Mouse (Mus musculus): ENCODE results near the gene Ifitm1. TPM values are rescaled to one million over a fixed set of nuclear protein-coding genes. Genes with fewer than 3 reads are reported as not detected.
"Not testable (repeated sequence)": the region's sequence is repeated elsewhere in the genome, so short reads cannot be mapped to it uniquely, and the experiment has no call there.

The Ifitm1 gene
- total RNA-seq, 2 experiments from 2014 or later = 20.9 to 54.3 TPM

- no peak for ATAC-seq (replicated peaks; ENCODE audit: low FRiP score, low TSS enrichment, poor library complexity, severe bottlenecking)
These were observed 4.6 kb downstream of the Ifitm1 start for GRCm38 (mm10) chr7:140971479-140972171.

- ATAC-seq (replicated peaks; ENCODE audit: low FRiP score, low TSS enrichment, poor library complexity, severe bottlenecking) = no peak
These were observed 6.6 kb downstream of the Ifitm1 start for GRCm38 (mm10) chr7:140973396-140974165.

DNA sequence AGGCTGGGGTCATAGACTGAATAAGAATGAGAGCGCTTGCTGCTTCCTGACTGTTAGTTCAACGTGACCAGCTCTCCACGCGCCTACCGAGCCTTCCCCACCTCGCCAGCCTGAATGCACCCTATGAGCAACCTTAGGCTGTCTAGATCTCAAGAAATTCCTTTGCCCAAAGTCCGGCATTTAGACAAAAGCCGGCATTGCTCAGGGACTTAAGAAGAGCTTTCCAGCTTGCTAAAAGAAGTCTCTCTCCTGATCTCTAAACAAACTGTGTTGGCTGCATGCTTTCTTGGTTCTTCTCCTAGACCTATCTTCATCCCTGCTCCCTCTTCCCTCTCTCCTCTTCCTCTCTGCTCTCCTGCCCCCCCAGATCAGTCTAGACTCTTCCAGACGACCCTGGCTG is 7.9 kb downstream of the Ifitm1 start:
- no peak for ATAC-seq (replicated peaks; ENCODE audit: low FRiP score, low TSS enrichment, poor library complexity, severe bottlenecking)

DNA sequence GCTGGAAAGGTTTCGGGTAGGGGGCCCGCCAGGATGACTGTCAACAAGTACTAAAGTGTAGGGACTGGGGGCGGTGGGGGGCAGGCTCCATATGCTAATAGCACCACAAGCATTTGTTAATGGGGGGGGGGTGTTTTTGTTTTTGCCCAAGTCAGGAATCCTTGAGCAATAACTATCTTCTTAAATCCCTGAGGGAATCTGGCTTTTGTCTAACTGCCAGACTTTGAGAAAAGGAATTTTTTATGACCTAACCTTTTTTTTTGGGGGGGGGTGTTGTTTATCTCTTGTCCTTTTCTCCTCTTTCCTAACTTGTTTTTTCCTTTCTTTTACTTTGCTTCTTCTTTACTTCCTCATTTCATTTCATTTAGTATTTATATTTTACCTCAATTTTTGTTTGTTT is 8.4 kb downstream of the Ifitm1 start:
- ATAC-seq (replicated peaks; ENCODE audit: low FRiP score, low TSS enrichment, poor library complexity, severe bottlenecking) = no peak

GRCm38 (mm10) chr7:140976720-140977119 is 9.7 kb downstream of the Ifitm1 start:
- not testable (repeated sequence) for ATAC-seq (replicated peaks; ENCODE audit: low FRiP score, low TSS enrichment, poor library complexity, severe bottlenecking)

- ATAC-seq (replicated peaks; ENCODE audit: low FRiP score, low TSS enrichment, poor library complexity, severe bottlenecking) = peak; percentile 73
These were observed 14.7 kb downstream of the Ifitm1 start for GRCm38 (mm10) chr7:140981704-140982103.

DNA sequence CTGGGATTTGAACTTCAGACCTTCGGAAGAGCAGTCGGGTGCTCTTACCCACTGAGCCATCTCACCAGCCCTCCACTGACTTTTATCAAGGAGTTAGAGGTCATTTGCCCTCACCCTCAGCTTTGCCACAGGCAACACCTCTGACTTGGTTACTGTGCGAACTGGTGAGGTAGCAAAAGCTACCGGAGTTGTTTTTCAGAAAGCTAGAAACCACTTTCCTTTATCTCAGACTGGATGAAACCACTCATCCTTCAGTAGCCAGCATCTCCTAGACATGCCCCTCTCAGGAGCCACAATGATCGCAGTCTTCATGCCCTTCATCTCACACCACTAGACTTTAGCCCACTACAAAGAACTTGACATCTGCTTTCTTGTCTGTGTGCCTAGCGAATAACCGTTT is 15.9 kb downstream of the Ifitm1 start:
- no peak for ATAC-seq (replicated peaks; ENCODE audit: low FRiP score, low TSS enrichment, poor library complexity, severe bottlenecking)

GRCm38 (mm10) chr7:140987182-140988138 is 20.4 kb downstream of the Ifitm1 start:
- ATAC-seq (replicated peaks; ENCODE audit: low FRiP score, low TSS enrichment, poor library complexity, severe bottlenecking) = no peak

DNA sequence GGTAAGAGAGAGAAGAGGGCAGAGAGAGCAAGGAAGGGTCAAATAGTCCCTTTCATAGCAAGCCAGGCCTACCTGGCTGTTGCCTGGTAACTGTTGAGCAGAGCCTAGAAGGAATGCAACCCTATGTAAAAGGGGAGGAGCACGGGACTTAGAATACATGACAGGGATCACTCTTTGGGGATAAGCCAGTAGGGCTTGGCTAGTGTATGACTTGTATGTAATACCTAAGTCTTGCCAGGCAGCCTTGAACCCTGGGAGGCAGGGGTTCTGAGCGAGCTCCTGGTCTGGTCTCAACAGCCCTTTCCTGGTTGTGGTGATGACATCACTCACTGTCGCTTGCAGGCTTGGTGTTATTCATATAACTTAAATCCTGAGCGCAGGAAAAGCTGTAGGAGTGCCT is 22.0 kb downstream of the Ifitm1 start:
- ATAC-seq (replicated peaks; ENCODE audit: low FRiP score, low TSS enrichment, poor library complexity, severe bottlenecking) = no peak

GRCm38 (mm10) chr7:140990185-140990584 is 23.2 kb downstream of the Ifitm1 start:
- ATAC-seq (replicated peaks; ENCODE audit: low FRiP score, low TSS enrichment, poor library complexity, severe bottlenecking) = 0 out of 2 replicates have a peak, but pooled peaks have one; percentile 4

DNA sequence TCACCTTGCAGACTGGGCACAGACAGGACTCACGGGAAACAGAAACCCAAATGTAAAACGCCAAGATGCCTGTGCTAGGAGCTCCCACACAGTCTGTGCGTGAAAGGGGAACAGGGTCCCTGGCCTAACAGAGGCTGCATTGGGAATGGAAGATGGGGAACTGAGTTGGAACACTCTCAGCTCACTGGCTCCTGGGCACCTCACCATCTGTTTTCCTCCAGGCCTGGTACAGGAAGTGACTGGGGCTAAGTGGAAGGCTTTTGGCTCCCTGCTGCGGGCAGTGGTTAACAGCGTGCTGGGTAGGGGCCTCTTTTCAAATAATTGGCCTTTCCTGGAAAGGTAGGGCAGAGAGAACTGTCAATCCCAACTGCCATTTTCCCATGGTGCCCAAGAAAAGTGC is 23.6 kb downstream of the Ifitm1 start:
- peak; percentile 26; the same call in 1 of the 2 replicates for ATAC-seq (replicated peaks; ENCODE audit: low FRiP score, low TSS enrichment, poor library complexity, severe bottlenecking)

DNA sequence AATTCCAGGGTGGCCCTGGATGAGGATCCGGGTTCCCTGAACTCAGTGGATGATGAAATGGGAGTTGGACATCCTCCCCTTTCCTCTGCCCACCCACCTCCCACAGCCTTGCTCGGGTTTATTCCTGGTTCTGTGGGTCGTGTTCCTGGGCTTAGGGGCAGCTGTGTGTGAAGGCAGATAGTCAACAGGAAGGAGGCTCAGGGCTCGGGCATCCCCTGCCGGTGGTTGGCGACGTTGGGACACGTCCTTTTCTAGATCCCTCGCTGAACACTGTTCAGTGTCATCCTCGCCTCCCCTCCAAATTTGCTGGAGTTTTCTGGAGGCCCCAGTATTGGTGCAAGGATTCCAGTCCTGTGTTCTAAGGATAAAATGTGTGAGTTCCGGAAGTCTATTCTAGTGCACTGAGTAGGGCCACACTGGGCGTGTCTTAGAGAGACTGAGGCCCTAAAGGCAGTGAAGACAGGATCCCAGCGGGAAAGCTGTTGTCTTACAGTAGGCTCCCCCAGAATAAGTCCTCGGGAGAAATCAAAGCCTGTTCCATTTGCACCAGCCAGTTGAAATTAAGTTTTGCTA is 24.2 kb downstream of the Ifitm1 start:
- ATAC-seq (replicated peaks; ENCODE audit: low FRiP score, low TSS enrichment, poor library complexity, severe bottlenecking) = peak; percentile 74

DNA sequence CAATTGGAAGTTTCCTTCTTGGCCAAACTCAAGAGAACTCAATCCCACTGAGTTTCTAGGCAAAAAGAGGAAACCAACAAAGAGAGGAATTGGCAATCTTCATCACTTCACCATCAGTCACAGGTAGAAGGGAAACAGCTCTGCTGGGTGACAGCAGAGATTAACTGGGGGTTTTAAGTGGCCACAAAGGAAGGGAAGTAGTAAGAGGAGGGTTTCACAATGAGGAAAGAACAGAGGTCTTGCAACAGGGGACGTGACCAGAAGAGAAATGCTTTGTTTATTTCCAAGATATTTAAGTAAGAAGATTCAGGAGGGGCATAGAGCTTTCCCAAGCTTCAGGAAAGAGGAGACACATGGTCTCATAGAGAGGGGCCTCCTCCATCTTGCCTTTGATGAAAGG is 30.8 kb downstream of the Ifitm1 start:
- no peak for ATAC-seq (replicated peaks; ENCODE audit: low FRiP score, low TSS enrichment, poor library complexity, severe bottlenecking)

DNA sequence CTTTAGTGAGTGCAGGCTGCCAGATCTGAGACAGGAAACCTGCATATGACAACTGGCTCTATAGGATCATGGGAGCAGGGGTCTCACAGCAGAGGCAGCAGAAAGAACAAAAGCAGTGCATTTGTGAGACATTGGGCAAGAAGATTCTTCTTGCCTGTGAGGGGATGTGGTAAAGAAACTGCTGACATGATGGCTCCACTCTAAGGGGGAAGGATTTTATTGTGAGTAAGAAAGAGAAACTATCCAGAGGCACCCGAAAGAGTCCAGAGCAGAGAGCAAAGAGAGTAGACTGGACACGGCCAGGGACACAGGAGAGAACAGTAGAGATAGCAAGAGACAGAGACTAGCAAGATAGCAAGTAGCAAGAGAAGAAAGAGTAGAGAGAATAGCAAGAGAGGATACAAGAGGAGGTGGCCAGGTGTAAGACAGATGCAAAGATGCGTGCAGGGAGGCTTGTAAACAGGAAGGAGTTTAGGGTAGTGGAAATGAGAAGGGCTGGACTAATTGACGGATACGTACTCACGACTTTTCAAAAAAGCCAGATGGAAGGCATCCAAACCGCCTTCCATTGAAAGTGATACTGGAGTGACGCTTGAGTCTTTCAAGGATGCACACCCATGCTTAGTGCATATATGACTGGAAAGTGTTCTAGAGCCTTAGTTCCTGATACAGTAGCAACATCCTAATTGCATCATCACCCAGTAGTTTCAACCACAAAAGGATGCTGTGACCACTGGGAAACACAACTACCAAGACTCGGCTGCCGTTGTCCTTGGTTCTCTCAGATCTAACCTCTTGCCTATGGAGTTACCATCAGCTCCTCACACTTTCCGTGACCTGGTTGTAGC is 32.1 kb downstream of the Ifitm1 start:
- ATAC-seq (replicated peaks; ENCODE audit: low FRiP score, low TSS enrichment, poor library complexity, severe bottlenecking) = no peak; the same call in 1 of the 2 replicates

- no peak for ATAC-seq (replicated peaks; ENCODE audit: low FRiP score, low TSS enrichment, poor library complexity, severe bottlenecking)
These were observed 34.1 kb downstream of the Ifitm1 start for GRCm38 (mm10) chr7:141000881-141001708.

- no peak for ATAC-seq (replicated peaks; ENCODE audit: low FRiP score, low TSS enrichment, poor library complexity, severe bottlenecking)
These were observed 36.4 kb downstream of the Ifitm1 start for GRCm38 (mm10) chr7:141003248-141004010.

- ATAC-seq (replicated peaks; ENCODE audit: low FRiP score, low TSS enrichment, poor library complexity, severe bottlenecking) = no peak
These were observed 39.4 kb downstream of the Ifitm1 start for GRCm38 (mm10) chr7:141006446-141006845.

All from megakaryocyte-erythroid progenitor cell, adult 5-6 weeks (primary cell).